Mouse (Mus musculus): ENCODE results near the gene Rnf207. TPM values are rescaled to one million over a fixed set of nuclear protein-coding genes. Genes with fewer than 3 reads are reported as not detected.

Rnf207 gene
- polyA plus RNA-seq (2015; fragmentation: Nextera tagmentation; extraction: Ambion mirVana): not detected in 2 replicates

DNA sequence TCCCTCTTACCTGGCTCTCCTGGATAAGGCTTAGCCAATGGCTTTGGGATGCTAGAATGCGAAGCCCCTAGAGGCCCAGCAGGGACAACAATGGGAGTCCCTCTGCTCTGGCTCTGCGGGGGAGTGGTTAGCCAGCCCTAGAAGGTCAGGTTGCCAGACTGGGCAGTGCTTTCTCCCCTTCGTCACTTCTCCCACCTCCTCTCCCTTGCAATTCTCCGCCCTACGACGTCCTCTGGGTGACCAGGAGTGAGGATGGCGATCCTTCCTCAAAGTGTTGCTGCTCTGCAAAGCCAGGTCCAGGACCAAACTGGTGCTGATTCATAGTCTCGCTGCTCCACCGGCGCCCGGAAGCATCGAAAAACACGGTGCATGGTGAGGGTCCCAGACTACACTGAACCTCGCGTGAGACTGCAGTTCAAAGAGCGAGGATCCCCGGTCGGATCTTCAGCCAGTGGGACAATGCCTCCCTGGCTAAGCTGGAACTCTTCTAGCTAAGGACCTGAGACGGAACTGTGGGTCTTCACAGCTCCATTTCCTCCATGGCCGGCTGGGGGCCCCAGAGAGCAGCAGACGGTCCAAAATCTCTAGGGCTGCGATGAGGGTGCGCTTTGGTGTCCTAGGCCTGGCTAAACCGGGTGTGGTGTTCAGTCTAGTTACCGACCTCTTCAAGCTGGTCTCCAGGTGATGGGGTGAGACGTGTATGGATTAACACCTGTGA is at the start of gene Rnf207:
Gene Rnf207 (minus strand): TSS at position 477 of the 718 bp plus-strand sequence.
- Histone ChIP-seq H3K27ac (ENCODE audit: low read length) (no peak within 1 kb of the TSS), H3K9ac (ENCODE audit: low read depth, low read length) (no peak within 1 kb of the TSS), H3K4me3 (ENCODE audit: low read depth, low read length) (no peak within 1 kb of the TSS; the same call in 1 of the 2 replicates), H3K36me3 (ENCODE audit: control insufficient read depth, insufficient read depth) (no peaks in the 10 kb centered on the region), H3K4me2 (ENCODE audit: low read depth, low read length) (peak within 1 kb of the TSS; percentile 47), H3K9me3 (replicated peaks; ENCODE audit: control insufficient read depth, low read length) (no peaks in the 10 kb centered on the region), H3K27me3 (ENCODE audit: control insufficient read depth, insufficient read depth, low read depth, low read length) (peaks cover 50% of the 10 kb centered on the region), H3K4me1 (ENCODE audit: control insufficient read depth, low read depth, low read length) (peaks cover 4% of the 10 kb centered on the region)
- 5% methylated on average over 26 of the region's 26 CpGs for WGBS (ENCODE audit: insufficient replicate concordance)
- ATAC-seq (ENCODE audit: low read depth): no peak

DNA sequence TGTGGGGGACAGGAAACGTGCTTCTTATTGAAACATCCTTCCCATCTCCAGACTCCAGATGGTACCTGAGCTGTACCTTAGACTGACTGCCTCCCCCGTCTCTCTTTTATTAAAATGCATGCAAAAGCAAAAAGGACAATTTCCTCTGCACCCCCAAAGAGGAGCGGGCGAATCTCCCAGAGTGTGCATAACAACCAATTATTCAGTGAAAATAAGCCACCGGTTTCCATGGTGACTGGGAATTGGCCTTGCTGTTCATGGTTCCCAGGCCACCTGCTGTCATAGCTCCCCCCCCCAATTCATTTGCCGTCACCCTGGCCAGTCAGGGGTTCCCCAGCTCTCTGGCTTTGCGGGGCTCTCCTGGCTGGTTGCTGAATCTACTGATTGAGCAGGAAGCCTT is 46.4 kb upstream of the Rnf207 start:
- Histone ChIP-seq H3K9ac (ENCODE audit: low read depth, low read length) (no peak overlapping the region), H3K27me3 (ENCODE audit: control insufficient read depth, insufficient read depth, low read depth, low read length) (peaks cover 4% of the 10 kb centered on the region; the same call in 1 of the 2 replicates), H3K9me3 (replicated peaks; ENCODE audit: control insufficient read depth, low read length) (no peaks in the 10 kb centered on the region), H3K36me3 (ENCODE audit: control insufficient read depth, insufficient read depth) (no peaks in the 10 kb centered on the region), H3K4me2 (ENCODE audit: low read depth, low read length) (no peak overlapping the region), H3K27ac (ENCODE audit: low read length) (no peak overlapping the region), H3K4me1 (ENCODE audit: control insufficient read depth, low read depth, low read length) (peaks cover 5% of the 10 kb centered on the region), H3K4me3 (ENCODE audit: low read depth, low read length) (no peak overlapping the region)
- WGBS (ENCODE audit: insufficient replicate concordance): 54% methylated on average over 7 of the region's 7 CpGs
- ATAC-seq (ENCODE audit: low read depth): no peak

DNA sequence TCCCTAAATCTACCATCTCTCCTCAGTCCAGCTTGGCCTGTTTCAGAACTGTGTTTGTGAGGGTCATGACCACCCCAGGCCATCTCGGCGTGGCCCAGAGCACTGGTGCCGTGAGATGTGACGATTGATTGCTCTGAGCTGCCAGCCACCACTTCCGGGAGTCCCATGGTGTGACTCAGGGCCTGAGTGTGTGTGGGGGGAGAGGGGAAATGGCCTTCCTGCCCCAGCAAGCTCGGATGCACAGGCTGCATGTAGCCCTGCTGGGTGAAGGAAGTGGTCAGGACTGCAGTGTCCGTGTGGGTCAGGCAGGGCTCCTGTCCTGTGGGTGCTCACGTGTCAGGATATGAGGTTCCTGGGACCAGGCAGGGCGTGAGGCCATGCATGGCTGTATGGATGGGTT is 43.4 kb upstream of the Rnf207 start:
- 13% methylated on average over 9 of the region's 9 CpGs for WGBS (ENCODE audit: insufficient replicate concordance)
- no peak overlapping the region for H3K4me2 ChIP-seq (ENCODE audit: low read depth, low read length)
- peaks cover 5% of the 10 kb centered on the region; the same call in 1 of the 2 replicates for H3K27me3 ChIP-seq (ENCODE audit: control insufficient read depth, insufficient read depth, low read depth, low read length)
- H3K36me3 ChIP-seq (ENCODE audit: control insufficient read depth, insufficient read depth): no peaks in the 10 kb centered on the region
- H3K27ac ChIP-seq (ENCODE audit: low read length): no peak overlapping the region
- H3K4me1 ChIP-seq (ENCODE audit: control insufficient read depth, low read depth, low read length): peaks cover 5% of the 10 kb centered on the region
- no peak overlapping the region for H3K4me3 ChIP-seq (ENCODE audit: low read depth, low read length)
- H3K9me3 ChIP-seq (replicated peaks; ENCODE audit: control insufficient read depth, low read length): no peaks in the 10 kb centered on the region
- H3K9ac ChIP-seq (ENCODE audit: low read depth, low read length): no peak overlapping the region
- 0 out of 2 replicates have a peak, but pooled peaks have one; percentile 3 for ATAC-seq (ENCODE audit: low read depth)

DNA sequence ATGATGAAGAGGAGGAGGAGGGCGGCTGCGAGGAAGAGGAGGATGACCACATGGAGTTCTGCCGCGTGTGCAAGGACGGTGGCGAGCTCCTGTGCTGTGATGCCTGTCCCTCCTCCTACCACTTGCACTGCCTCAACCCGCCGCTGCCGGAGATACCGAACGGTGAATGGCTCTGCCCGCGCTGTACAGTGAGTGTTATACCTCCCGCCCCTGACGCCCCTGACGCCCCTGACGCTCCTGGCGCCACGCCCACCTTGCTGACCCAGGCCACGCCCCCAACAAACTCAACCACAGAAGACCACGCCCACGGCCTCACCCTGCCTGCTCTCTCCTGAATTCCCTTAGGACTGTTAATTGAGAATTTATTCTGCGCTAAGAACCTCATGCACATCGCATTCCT is 42.1 kb upstream of the Rnf207 start:
- 4% methylated on average over 24 of the region's 24 CpGs for WGBS (ENCODE audit: insufficient replicate concordance)
- Histone ChIP-seq H3K4me1 (ENCODE audit: control insufficient read depth, low read depth, low read length) (peaks cover 5% of the 10 kb centered on the region), H3K4me3 (ENCODE audit: low read depth, low read length) (peak overlapping the region; percentile 13; the same call in 1 of the 2 replicates), H3K9me3 (replicated peaks; ENCODE audit: control insufficient read depth, low read length) (no peaks in the 10 kb centered on the region), H3K4me2 (ENCODE audit: low read depth, low read length) (peak overlapping the region; percentile 36), H3K36me3 (ENCODE audit: control insufficient read depth, insufficient read depth) (no peaks in the 10 kb centered on the region), H3K27ac (ENCODE audit: low read length) (no peak overlapping the region), H3K27me3 (ENCODE audit: control insufficient read depth, insufficient read depth, low read depth, low read length) (peaks cover 5% of the 10 kb centered on the region; the same call in 1 of the 2 replicates), H3K9ac (ENCODE audit: low read depth, low read length) (no peak overlapping the region)
- ATAC-seq (ENCODE audit: low read depth): peak; percentile 14; the same call in 1 of the 2 replicates

DNA sequence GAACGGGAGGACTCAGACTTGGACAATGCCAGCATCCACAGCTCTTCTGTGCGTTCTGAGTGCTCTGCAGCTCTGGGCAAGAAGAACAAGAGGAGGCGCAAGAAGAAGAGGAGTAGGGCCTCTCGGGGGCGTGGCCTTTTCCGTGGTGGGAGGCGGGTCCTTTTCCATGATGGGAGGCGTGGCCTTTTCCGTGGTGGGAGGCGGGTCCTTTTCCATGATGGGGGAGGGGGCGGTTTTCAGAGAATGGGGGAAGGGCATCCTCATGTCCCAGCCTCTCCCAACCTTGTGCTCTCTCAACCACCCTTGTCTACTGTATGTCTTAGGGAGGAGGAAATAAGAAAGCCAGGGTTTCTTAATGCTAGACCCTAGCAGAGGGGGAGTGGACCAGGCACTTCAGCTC is 40.9 kb upstream of the Rnf207 start:
- Histone ChIP-seq H3K36me3 (ENCODE audit: control insufficient read depth, insufficient read depth) (no peaks in the 10 kb centered on the region), H3K4me2 (ENCODE audit: low read depth, low read length) (no peak overlapping the region), H3K27ac (ENCODE audit: low read length) (no peak overlapping the region), H3K9me3 (replicated peaks; ENCODE audit: control insufficient read depth, low read length) (no peaks in the 10 kb centered on the region), H3K27me3 (ENCODE audit: control insufficient read depth, insufficient read depth, low read depth, low read length) (peaks cover 5% of the 10 kb centered on the region; the same call in 1 of the 2 replicates), H3K9ac (ENCODE audit: low read depth, low read length) (no peak overlapping the region), H3K4me3 (ENCODE audit: low read depth, low read length) (no peak overlapping the region), H3K4me1 (ENCODE audit: control insufficient read depth, low read depth, low read length) (peaks cover 5% of the 10 kb centered on the region)
- ATAC-seq (ENCODE audit: low read depth): no peak
- 8% methylated on average over 11 of the region's 11 CpGs for WGBS (ENCODE audit: insufficient replicate concordance)

DNA sequence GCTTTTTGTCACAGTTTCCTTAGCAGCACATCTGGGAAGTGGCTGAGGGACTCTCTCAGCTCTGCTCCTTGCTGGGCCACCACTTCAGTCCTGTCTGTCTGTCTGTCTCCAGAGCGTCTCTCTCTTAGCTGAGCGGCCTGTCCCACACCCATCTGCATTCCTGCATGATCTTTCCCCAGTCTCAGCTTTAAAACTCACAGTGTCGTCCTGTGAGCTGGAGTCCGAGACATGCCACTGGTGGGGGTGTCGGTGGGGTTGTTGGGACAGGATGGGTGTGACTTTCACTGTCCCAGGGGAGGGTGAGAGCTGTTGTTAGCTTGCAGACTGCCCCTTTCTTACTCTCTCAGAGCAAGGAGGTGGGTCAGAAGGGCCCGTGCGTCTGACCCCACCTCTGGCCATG is 36.9 kb upstream of the Rnf207 start:
- Histone ChIP-seq H3K4me2 (ENCODE audit: low read depth, low read length) (no peak overlapping the region), H3K9ac (ENCODE audit: low read depth, low read length) (no peak overlapping the region), H3K27ac (ENCODE audit: low read length) (no peak overlapping the region), H3K4me3 (ENCODE audit: low read depth, low read length) (no peak overlapping the region), H3K27me3 (ENCODE audit: control insufficient read depth, insufficient read depth, low read depth, low read length) (peaks cover 15% of the 10 kb centered on the region; the same call in 1 of the 2 replicates), H3K9me3 (replicated peaks; ENCODE audit: control insufficient read depth, low read length) (no peaks in the 10 kb centered on the region), H3K4me1 (ENCODE audit: control insufficient read depth, low read depth, low read length) (no peaks in the 10 kb centered on the region; the same call in 1 of the 2 replicates), H3K36me3 (ENCODE audit: control insufficient read depth, insufficient read depth) (no peaks in the 10 kb centered on the region)
- WGBS (ENCODE audit: insufficient replicate concordance): 52% methylated on average over 7 of the region's 7 CpGs
- ATAC-seq (ENCODE audit: low read depth): no peak

DNA sequence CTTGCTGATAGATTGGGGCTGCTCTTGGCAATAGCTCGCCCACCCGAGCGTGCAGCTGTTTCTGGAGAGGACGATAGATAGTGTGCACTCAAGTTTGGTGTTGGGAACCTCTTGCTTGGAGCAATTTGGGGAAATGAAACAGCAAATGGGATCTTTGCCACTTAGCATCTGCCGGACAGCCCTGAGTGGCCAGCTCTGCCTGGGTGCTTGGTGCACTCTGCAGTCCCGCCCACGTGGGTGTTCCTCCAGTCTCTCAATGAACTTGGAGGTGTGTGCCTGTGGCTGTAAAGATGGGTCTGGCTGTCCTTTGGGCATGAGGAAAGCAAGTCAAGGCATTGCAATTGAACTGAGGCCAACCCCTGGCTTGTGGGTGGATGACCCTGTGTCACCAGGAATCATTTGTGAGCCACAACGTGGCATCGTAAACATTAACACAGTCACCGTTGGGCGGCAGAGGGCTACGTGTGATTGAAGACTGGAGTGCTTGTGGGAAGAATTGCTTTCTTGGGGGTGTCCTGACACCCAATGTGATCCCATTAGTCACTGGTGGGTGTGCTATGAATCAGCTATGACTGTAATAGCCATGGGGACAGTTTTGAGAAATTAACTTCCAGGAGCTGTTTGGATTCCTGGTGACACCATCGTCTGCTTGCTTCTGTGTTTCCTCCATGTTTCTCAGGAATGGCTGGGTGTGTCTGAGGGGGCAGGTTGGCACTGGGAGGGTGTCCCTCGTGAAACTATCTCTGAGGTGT is 35.3 kb upstream of the Rnf207 start:
- Histone ChIP-seq H3K27me3 (ENCODE audit: control insufficient read depth, insufficient read depth, low read depth, low read length) (peaks cover 21% of the 10 kb centered on the region), H3K9me3 (replicated peaks; ENCODE audit: control insufficient read depth, low read length) (no peaks in the 10 kb centered on the region), H3K4me3 (ENCODE audit: low read depth, low read length) (no peak overlapping the region), H3K27ac (ENCODE audit: low read length) (no peak overlapping the region), H3K4me2 (ENCODE audit: low read depth, low read length) (no peak overlapping the region), H3K9ac (ENCODE audit: low read depth, low read length) (no peak overlapping the region), H3K36me3 (ENCODE audit: control insufficient read depth, insufficient read depth) (no peaks in the 10 kb centered on the region), H3K4me1 (ENCODE audit: control insufficient read depth, low read depth, low read length) (no peaks in the 10 kb centered on the region)
- ATAC-seq (ENCODE audit: low read depth): no peak
- 60% methylated on average over 14 of the region's 14 CpGs for WGBS (ENCODE audit: insufficient replicate concordance)

DNA sequence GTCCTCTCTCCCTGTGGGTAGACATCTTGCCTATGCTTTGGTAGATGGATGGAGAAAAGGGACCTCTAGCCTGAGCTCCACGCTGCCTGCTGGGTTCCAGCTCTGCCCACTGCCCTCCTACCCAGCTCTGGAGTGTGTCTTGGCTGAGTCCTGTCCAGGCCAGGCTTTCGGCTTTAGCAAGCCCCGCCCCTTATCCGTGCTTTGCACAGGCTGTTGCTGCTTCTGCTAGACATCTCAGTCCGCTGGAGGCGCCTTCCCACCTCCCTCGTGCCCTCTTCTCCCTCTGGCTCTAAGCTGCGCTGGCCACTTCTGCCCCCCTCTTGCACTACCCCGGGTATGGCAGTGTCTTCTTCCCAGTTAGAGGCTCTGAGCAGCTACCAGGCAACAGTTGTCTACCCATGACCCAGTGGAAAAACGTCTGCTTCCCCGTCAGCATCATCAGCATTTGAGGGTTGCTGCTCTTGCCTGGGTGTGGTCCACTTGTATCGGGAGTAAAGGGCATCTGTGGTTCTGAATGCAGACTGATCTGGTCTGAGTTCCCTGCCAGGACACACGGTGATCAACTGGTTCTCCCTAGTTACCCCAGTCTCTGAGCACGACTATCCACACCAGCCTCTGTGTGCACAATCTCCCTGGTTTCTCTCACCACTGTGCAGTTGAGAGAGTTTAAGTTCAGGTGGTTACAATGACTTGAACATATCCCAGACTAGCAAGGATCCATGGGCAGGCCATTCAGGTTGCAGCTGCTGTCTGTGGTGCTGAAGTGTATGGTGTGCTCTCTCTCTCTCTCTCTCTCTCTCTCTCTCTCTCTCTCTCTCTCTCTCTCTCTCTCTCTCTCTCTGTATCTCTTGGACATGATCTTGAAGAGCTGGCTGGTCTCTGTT is 32.9 kb upstream of the Rnf207 start:
- WGBS (ENCODE audit: insufficient replicate concordance): 12% methylated on average over 14 of the region's 14 CpGs
- Histone ChIP-seq H3K27ac (ENCODE audit: low read length) (no peak overlapping the region), H3K4me3 (ENCODE audit: low read depth, low read length) (no peak overlapping the region), H3K9ac (ENCODE audit: low read depth, low read length) (no peak overlapping the region), H3K4me1 (ENCODE audit: control insufficient read depth, low read depth, low read length) (no peaks in the 10 kb centered on the region), H3K27me3 (ENCODE audit: control insufficient read depth, insufficient read depth, low read depth, low read length) (peaks cover 21% of the 10 kb centered on the region), H3K9me3 (replicated peaks; ENCODE audit: control insufficient read depth, low read length) (no peaks in the 10 kb centered on the region), H3K36me3 (ENCODE audit: control insufficient read depth, insufficient read depth) (no peaks in the 10 kb centered on the region), H3K4me2 (ENCODE audit: low read depth, low read length) (no peak overlapping the region)
- no peak for ATAC-seq (ENCODE audit: low read depth)
